Mouse (Mus musculus) gastrocnemius, adult 2 months (tissue): ENCODE results near the gene Herc6. TPM values are rescaled to one million over a fixed set of nuclear protein-coding genes. Genes with fewer than 3 reads are reported as not detected.
A peak's percentile ranks its signal among the peaks of the same experiment; 100 is the strongest.

Experiments used
- DNase-seq: peaks from one replicate; pipeline ENCODE4 v3.0.0; 2022
- H3K27ac ChIP-seq: fragments of 200-600 bp; 2 replicates; pipeline ENCODE4 v1.8.1; 2022; ENCODE audit warnings: mild to moderate bottlenecking
- H3K4me3 ChIP-seq: fragments of 200-600 bp; 2 replicates; pipeline ENCODE4 v1.8.1; 2022; ENCODE audit warnings: mild to moderate bottlenecking, moderate library complexity
- CTCF ChIP-seq: fragments of 200-600 bp; IDR thresholded peaks from 2 replicates; pipeline ENCODE4 v1.8.1; 2022; ENCODE audit warnings: antibody characterized with exemption, mild to moderate bottlenecking, moderate library complexity
- intact Hi-C: fragments of 180-260 bp; cut with DNase I; formaldehyde crosslinking; loops from one replicate; pipeline ENCODE4 v1.15.1; 2025
- total RNA-seq, 2 experiments: library from RNA; stranded (reverse); gene quantifications; 2 replicates each; pipeline ENCODE4 v1.2.3; 2021

Herc6 gene
- total RNA-seq, 2 experiments from 2014 or later, result 1.5 to 1.6 TPM

DNA sequence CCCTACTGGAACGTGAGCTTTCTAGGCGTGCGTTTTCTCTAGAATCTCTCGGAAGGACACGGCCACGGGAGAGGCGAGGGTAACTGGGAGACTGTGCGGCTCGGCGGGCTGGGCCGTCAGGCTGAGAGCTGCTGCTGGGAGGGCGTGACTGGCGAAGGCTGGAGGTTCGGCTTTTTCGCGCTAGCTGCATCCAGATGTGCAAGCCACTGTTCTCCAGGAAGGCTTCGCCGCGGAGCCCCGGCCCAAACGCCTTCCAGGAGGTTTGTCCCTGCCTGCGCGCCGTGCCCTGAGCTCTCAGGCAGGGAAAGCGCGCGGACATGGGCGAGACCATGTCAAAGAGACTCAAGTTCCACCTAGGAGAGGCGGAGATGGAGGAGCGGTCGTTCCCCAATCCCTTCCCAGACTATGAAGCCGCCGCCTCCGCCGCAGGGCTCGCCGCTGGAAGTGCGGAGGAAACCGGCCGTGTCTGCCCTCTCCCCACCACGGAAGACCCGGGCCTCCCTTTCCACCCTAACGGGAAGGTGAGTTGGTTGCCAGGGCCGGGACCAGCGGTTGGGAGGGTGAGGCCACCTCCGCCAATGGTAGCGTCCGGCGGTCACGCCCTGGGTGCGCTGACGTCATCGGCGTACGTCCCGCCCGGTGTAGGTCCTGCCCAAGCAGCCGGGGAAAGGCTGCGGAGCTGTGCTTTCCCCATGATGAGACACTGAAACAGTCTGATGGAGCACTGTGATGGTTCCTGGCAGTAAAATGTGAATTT lies 122.1 kb downstream of the Herc6 start:
- Histone ChIP-seq H3K27ac (peak overlapping the region; percentile 100), H3K4me3 (peak overlapping the region; percentile 86)
- TF ChIP-seq CTCF, result no peak
- intact Hi-C loops, result loop anchor here (5.0 to 10.0 kb wide), 2 partner anchors 778 to 906 kb away; partner anchors contain the start of genes Kbtbd2, Nt5c3 and Vmn1r4
- DNase-seq, result peak; percentile 98

DNA sequence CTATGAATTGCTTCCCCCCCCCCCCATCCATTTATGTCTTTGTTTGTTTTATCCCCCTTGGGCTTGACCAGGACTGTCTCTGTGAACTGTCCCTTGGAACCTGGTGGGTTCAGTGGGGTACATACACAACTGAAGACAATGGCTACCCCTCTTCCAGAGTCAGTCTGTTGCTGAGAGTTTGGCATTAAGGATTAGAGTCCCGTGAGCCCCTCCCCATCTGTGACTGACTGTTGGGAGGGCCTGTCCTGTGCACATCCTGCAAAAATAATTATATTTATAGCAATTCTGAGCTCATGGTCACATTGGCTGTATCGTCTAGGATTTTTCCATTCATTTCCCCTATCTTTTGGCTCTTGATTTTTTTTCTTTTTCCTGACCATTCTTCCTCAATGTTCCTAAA lies 122.9 kb downstream of the Herc6 start:
- no peak for TF ChIP-seq CTCF
- intact Hi-C loops, result loop anchor here (5.0 to 10.0 kb wide), 2 partner anchors 779 to 906 kb away; partner anchors contain the start of genes Kbtbd2, Nt5c3 and Vmn1r4

DNA sequence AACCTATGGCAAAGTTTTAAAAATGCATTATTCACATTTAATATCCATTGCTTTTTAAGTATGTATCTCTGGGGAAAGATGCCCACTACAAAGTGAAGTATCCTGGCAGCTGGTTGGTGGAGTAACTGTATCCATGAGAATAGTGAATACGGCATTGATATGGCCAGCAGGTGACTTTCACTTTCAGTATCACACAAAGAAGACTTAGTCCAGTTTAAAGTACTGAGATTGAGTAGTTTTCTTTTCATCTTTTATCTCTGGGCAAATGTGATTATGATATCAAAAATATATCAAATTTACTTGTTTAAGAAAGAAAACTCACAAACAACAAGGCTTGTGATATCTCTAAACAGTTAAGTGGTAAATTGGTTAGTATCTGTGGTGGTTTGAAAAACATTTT lies 125.9 kb downstream of the Herc6 start:
- intact Hi-C loops, result loop anchor here (10.0 kb wide), 1 partner anchor 782 kb away; the partner anchor contains the start of genes Nt5c3 and Vmn1r4
- no peak for DNase-seq
- peak overlapping the region; percentile 54 for H3K27ac ChIP-seq
- TF ChIP-seq CTCF, result no peak
- peak overlapping the region; percentile 47 for H3K4me3 ChIP-seq

More for the DNA sequence above, 122.9 kb downstream of the Herc6 start:
- Histone ChIP-seq H3K27ac (peak overlapping the region; percentile 100), H3K4me3 (peak overlapping the region; percentile 86)
- DNase-seq, result no peak

DNA sequence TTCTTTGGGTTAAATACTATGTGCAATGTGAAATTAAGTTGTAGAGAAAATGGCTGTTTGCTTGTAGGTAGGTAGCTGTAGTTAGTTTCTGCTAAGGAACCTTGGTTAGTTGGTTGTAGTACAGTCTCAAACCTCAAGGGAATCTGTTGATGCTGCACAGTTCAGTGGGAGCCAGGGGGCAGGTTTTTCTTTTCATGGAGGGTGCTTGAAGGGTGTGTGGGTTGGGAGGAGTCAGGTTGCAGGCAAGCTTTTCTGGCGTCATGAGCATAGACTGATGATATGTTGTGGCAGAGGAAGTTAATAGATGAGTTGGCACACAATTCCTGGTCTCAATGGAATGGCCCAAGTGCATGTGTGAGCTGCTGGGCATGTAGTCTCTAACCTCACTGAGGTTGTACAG lies 130.9 kb downstream of the Herc6 start:
- H3K27ac ChIP-seq, result no peak overlapping the region
- no peak for DNase-seq
- no peak overlapping the region for H3K4me3 ChIP-seq
- intact Hi-C loops, result no loop called here
- TF ChIP-seq CTCF, result peak; percentile 19; the same call in 1 of the 2 replicates

Other genes starting within 250 kb of the Herc6 start
- gene Vmn1r17, start 217.3 kb upstream of the Herc6 start, total RNA-seq, result not detected
- gene Vmn1r18, start 185.2 kb upstream of the Herc6 start, total RNA-seq, result not detected
- gene Vmn1r19, start 177.2 kb upstream of the Herc6 start, total RNA-seq, result not detected
- gene Vmn1r20, start 152.1 kb upstream of the Herc6 start, total RNA-seq, result not detected
- 10 to 100 TPM; 10.9 to 21.9 TPM for gene Ppm1k, start 45.5 kb upstream of the Herc6 start, total RNA-seq
- 10 to 100 TPM; 10.3 to 15.1 TPM for gene Pyurf, start 111.1 kb downstream of the Herc6 start, total RNA-seq
- gene Lancl2, start 121.5 kb downstream of the Herc6 start, total RNA-seq, result 10 to 100 TPM in 1 of 2 experiments, 1 to 10 TPM in 1; 9.0 to 10.7 TPM
- 1 to 10 TPM; 3.2 to 5.6 TPM for gene Vopp1, start 244.2 kb downstream of the Herc6 start, total RNA-seq